Mouse (Mus musculus): ENCODE measurements around the gene Tmem95.
"Not testable (repeated sequence)": the region's sequence is repeated elsewhere in the genome, so short reads cannot be mapped to it uniquely, and the experiment has no call there.

The Tmem95 gene

DNA sequence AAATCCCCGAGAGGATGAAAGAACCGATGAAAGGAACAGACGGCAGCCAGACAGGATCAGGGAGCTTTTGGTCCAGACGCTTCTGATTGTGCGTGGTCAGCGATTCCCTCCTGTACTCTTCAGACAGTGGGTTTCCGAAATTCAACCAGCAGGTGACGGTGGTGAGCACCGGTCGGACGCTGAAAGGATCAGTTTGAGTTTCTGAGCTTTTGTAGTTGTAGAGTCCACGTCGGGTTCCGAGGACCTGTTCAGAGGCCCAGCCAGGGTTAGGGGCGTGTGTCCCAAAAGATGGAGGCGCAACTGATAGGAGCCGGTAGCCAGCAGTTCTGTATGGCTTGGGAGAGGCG, 2.7 kb upstream of the Tmem95 start:
- no peak for DNase-seq (ENCODE audit: low spot score)

DNA sequence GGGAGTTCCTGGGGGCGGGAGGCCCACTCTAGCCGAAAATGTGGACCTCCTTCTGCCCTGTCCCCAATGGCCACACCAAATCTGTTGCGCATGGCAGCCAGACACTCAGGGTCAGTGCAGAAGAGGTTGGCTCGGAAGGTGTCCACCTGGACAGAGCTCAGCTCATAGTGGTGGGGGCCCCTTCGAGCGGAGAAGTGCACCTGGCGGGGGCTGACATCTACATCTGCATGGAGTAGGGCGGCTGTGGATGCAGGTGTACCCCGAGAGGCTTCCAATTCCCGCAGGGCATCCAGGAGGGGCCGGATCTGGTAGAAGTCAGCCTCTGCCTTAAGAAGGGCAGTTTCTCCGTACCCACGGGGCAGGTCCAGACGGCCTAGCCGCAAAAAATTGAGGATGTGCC, 1.9 kb upstream of the Tmem95 start:
- DNase-seq (ENCODE audit: low spot score), result no peak

DNA sequence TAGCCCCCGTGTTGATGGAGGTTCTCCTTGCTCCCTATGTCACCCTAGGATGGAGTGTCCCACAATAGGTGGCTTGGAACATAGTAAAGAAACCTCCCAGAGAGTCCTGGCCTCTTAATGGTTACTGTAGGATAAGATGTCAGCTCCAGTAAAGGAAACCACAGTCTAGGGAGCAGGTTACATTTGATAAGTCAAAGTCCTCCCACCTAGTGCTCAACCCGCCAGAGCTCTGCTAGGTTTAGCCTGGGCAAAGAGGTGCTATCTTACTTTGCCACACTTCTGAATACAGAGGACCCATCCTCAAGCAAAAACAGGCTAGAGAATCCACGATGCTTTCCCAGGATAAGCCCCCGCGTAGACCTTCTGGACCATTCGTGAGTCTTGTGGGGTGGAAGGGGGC, 1.1 kb upstream of the Tmem95 start:
- DNase-seq (ENCODE audit: low spot score), result no peak

DNA sequence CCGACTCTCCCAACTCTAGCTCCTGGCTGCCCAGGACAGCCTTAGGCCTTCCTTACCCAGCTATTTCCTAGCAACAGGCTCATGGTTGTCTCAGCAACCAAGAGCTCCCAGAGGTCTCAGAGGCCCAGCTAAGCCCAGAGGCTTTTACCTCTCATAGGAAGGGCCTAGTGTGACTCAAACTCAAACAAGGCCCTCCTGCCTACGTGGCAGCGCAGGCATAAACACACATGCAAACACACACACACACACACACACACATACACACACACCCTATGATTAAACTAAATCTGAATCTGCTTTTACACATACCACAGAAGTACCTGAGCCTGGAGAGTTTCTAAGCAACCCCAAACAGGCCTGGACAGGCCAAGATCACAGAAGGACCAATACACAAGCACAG, 581 bp upstream of the Tmem95 start:
- no peak for DNase-seq (ENCODE audit: low spot score)

DNA sequence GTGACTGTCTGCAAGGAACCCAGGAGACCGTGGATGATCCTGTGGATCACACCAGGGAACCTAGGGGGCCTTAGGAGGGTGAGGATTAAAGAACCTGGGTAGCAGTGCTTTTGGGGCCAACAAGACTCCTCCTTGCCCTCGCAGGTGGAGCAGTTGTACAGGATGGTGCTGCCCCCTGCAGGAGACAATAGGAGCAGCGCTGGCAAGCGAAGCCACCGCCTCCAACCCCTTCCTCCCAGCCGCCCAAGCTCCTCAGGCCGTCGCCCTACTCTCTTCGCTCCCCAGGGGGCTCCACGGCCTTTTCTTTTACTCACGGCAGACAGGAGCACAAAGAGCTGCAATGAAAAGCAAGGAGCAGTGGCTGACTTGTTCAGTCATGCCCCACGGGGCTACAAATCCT, 951 bp downstream of the Tmem95 start:
- peak; percentile 80 for DNase-seq (ENCODE audit: low spot score)

GRCm38 (mm10) chr11:69876186-69876585, 1.6 kb downstream of the Tmem95 start:
- no peak for DNase-seq (ENCODE audit: low spot score)

DNA sequence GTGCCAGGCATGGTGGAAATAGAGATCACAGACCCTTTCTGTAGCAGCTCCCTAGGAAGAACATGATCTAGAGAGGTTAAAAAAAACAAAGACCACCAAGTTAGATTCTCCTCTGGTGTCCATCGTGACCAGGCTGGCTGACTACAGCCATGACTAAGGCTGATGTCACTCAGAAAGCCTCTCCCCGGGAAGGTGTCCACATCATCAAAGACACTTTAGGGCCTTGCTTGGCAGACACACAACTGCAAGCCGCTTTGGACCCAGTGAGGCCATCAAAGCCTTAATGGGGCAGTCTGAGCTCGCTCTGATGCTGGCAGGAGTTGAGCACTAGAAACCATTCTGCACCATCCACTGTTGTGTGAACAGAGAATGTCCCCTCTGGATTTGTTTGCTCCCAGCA, 5.4 kb downstream of the Tmem95 start:
- no peak for DNase-seq (ENCODE audit: low spot score)

GRCm38 (mm10) chr11:69871822-69872221, 6.0 kb downstream of the Tmem95 start:
- DNase-seq (ENCODE audit: low spot score), result no peak

GRCm38 (mm10) chr11:69870289-69871069, 7.3 kb downstream of the Tmem95 start:
- no peak for DNase-seq (ENCODE audit: low spot score)

DNA sequence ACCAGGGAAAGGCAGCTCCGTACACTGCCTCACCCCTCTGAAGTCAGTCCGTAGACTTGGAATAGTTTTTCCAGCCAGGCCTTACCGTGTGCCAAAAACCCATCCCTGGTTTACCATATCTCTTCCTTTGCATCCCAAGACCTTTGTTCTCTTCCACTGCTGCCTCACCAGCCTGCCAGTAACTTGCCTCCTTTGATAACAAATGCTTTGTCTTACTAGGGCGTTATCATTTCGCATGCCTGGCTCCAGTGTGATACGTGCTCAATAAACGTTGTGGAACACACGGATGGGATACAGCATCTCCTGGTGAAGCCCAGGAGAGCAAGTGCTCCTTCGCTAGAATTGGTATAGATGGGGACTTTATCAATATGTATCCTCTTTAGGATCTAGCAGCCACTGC, 10.5 kb downstream of the Tmem95 start:
- DNase-seq (ENCODE audit: low spot score), result no peak

GRCm38 (mm10) chr11:69865561-69865960, 12.3 kb downstream of the Tmem95 start:
- no peak for DNase-seq (ENCODE audit: low spot score)

- no peak for DNase-seq (ENCODE audit: low spot score)
These were observed 13.5 kb downstream of the Tmem95 start for GRCm38 (mm10) chr11:69864138-69864860.

DNA sequence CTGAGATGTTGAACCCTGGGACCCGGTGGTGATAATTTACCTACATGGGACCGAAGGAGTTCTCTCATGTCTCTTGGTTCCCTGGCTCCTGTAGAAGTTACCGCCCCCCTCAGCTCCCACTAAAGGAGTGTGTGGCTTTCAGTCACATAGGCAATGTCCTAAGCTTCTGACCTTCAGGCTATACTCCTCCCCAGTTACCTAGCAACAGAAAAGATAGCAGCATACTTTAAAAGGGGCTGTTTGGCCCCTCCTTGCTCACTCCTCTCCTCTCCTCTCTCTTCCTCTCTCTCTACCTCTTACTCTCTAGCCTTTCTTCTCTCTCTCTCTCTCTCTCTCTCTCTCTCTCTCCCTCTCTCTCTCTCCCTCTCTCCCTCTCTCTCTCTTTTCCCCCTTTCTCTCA, 14.1 kb downstream of the Tmem95 start:
- DNase-seq (ENCODE audit: low spot score), result not testable (repeated sequence)

DNA sequence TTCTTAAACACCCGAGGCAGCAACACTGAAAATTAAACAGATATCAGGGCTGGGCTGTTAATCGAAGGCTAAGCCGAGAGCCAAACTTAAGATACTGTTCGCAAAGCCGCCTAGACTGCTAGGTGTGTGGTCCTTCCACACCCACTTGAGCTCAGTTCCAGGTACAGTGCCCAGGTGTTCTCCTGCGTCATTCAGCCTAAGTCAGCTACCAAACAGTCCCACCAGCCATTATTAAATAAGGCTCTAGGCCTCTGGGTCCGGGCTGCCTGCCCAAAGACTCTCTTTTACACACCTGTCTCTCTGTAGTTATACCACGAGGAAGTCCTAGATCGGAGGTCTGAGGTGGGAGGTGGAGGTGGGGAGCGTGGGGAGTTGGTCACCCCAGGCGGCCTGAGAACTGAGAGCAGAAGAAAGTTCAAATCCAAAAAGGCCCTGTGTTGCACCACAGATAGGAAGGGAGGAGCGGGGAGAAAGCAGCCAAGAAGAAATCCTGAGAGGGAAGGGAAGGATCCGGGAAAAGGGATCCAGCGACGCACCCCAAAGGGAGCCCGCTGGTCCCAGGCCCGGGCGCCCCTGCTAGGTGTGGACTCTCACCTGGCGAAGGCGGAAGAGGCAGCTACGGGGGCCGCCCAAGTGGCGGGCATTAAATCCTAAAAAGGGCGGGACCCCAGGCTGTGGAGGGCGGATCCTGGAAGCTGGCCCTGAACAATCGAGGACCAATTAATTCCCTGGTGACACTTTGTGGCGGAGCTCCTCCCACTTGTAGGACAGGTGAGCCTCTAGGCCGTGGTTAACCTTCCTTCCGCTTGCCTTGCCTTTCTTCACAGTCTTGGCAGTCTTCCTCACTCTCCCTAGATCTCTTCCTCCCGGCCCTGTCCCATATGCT, 19.5 kb downstream of the Tmem95 start, which contains the start of gene Tnk1:
Gene Tnk1, minus strand, starts transcription at position 618 of the 886 bp plus-strand sequence.
- no peak for DNase-seq (ENCODE audit: low spot score)

- DNase-seq (ENCODE audit: low spot score), result no peak
These were observed 22.5 kb downstream of the Tmem95 start for GRCm38 (mm10) chr11:69855347-69855746.

DNA sequence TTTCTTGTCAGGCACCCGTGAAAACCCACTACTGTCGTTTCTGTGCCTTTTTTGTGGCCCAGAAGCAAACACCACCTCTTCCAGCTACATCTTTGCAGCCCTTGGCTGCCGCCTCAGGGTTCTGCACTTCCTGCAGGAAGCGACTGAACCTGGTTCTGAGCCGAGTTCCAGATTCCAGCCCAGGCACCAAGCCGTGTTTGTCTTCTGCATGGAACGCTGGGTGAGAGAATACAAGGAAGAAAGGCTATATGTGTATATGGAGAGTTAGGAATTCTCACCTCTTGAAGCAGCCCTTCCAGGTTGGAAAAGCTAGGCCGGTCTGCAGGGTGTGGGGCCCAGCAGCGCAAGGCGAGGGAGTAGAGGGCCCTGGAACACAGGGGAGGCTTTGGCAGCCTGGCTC, 23.1 kb downstream of the Tmem95 start:
- no peak for DNase-seq (ENCODE audit: low spot score)

DNA sequence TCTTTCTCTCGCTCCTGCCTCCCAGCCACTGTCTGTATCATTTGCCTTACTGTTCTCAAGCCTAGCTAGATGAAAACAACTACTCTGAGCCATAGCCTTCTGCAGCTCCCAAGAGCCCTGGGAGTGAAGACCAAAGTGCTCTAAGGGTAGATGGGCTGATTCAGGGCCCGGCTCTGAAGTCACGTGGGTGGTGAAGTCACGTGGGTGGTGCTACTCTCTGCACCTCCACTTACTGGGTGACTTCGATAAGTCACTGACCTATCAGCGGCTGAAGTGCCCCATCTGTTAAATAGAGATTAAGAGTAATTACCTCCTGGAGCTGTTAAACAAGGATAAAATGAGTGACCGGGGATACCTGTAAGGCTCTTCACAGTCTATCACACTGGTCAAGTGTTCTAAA, 23.8 kb downstream of the Tmem95 start:
- no peak for DNase-seq (ENCODE audit: low spot score)

DNA sequence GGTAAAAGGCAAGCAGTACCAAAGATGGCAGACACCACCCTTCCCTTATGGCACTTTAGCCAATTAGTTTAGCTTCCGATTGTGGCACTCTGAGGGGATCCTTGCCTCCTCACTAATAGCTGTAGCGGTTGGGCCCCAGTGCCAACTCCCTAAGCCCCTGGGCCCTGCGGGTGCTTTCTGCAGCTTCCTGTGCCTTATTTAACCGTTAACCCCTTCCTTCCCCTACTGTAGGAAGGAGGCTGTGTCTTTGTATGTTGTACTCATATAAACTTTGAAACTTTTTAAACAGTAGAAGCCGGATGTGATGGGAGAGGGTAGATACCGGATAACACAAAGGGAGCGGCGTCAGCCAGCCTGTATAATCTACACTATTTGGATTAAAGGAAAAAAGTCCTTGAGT, 27.1 kb downstream of the Tmem95 start:
- DNase-seq (ENCODE audit: low spot score), result no peak

DNA sequence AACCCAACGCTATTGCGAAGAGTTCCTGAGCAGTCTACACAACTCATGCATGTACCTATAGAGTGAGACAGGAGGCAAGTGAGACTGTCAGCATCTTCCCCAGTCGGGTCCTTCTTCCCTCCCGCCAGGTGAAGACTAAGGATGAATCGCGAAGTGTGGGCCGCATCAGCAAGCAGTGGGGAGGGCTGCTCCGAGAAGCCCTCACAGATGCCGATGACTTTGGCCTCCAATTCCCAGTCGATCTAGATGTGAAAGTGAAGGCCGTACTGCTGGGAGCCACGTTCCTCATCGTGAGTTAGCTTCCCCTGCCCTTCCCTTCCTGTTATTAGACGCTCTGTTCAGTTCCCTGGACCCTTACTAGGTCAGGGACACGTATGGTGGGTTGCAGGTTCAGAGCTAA, 27.9 kb downstream of the Tmem95 start:
- no peak for DNase-seq (ENCODE audit: low spot score)

DNA sequence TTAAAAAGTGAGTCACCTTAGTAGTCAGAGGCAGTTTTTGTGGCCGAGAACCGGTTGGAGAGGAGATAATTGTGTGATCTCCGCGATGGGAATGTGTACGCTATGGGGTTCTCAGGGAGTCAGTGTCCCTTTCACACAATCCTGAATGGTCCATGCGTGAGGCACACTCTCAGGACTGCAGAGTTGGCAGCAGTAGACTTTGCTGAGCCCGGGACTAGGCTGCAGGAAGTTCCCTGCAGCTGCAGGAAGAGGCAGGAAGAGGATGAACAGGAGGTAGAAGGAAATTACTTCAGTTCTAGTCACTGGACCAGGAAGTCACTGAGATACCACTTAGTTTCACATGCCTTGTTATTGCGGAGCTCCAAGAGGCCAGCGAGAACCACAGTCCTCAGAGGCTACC, 28.7 kb downstream of the Tmem95 start:
- DNase-seq (ENCODE audit: low spot score), result no peak

DNA sequence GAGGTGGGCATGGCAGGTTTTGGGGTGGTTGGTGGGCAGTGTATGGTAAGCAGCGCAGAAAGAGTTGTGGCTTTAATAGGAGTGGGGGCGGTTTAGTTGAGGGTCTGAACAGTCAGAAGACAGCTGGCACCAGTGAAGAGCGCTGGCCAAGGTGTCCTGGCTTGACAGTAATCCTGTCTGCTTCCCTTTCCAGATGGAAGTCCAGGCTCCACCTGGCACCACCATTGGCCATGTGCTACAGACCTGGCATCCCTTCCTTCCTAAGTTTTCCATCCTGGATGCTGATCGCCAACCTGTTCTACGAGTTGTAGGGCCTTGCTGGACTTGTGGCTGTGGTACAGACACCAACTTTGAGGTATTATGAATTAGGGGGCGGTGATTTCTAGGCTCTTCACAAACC, 29.8 kb downstream of the Tmem95 start:
- DNase-seq (ENCODE audit: low spot score), result no peak

Measured in ovary, postnatal 10 days (tissue).